Mouse (Mus musculus) B cell, adult 2 months (primary cell): ENCODE results near the gene Rbfox1.

Source experiments
- DNase-seq, 2 experiments: peaks; one replicate each; pipeline ENCODE4 v3.0.0; 2022

Gene Rbfox1

GRCm38 (mm10) chr16:6366649-6367048 is 481.5 kb downstream of the Rbfox1 start:
- DNase-seq = no peak

DNA sequence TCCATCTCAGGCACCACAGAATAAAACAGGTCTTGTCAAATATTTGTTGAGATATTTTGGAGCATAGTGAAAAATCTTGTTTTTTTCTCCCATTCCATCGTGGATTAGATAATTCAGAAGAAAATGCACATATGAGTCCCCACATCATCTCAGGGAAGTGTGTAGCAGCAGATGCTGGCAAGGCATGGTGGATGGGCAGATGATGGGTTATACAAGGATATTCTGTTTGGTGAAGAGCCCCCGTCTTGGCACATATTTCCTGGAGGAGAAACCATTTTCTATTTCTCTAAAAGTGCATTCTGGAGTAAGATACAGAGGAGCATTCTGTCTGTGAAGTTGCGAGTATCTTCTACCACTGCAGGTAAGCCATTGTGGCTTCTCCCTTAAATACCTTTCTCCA is 495.8 kb downstream of the Rbfox1 start:
- DNase-seq = no peak

DNA sequence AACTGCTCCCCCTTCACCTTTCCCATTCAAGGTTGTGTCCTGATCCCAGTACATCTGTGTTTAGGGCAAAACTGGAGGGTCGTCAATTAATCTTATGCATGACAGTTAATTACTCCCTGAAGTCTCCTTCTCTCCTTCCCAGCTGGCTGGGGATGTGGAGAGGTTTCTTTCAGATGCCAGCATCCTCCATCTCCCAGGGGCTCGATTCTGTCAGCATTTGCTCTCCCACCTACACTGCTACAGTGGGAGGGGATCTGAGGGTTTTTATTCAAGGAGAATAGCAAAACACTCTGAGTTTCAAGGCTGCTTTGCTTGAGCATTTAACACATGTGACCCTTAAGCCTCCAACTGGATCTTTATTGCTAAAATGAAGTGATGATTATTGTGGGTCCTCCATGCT is 496.4 kb downstream of the Rbfox1 start:
- no peak for DNase-seq

- DNase-seq = no peak
Measured at GRCm38 (mm10) chr16:6382712-6383111, 497.6 kb downstream of the Rbfox1 start.

DNA sequence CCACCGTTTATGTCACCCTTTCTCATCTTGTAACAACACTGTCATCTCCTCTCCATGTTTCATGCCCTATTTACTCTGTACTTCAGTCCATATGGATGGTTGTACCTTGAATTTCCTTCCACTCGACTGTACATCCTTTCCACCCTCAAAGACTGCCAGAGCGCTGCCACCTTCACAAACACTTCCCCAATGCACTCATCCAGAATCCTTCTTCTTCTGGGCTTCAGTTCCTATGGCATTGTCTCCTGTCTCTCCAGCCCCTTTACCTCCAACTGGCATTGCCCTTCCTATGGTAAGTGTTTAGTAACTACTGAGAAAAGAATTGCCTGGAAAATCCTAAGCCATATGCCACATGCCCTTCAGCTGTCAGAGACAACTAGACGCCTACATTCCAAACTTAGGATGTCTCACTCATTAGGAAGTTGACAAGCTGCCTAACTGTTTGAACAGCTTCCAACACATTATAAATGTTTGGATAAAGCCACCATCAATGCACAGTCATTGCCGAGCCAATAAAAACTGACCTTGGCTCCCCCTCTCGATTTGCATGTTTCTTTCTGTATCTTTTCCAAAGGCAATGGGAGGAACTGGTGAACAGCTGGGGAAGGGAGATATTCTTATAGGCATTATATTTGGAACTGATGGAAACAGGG is 505.2 kb downstream of the Rbfox1 start:
- DNase-seq = no peak

DNA sequence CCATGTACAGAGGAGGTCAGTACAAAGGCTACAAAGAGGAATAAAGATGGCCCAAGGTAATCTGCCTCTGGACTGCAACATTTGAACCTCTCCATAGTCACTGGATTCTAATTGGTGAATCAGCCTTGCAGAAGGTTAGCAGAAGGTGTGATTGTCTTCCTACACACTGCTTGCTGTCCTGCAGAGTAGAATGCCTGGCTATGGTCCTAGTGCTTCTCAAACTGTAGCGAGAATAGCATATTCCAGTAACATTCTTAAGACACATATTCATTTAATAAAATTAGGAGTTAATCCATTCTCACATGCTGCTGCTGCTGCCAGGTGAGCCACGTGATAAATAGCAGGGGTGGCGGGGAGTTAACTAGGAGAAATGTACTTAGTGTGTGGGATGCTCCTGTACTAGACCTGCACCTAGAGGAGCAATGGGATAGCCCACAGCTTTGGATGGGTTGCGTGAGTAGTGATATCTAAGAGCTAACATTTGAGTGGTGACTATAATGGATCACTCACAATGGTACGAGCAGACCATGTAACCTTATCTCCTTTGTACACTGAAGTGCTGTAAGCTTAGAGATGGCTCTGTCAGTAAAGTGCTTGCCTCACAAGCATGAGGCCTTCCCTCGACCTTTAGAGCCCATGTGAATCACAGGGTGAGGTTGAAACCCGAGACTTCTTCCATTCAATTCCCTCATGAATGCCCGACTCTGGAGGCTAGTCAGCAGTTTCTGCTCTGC is 511.7 kb downstream of the Rbfox1 start:
- DNase-seq = no peak

- DNase-seq = no peak
Measured at GRCm38 (mm10) chr16:6397635-6398034, 512.5 kb downstream of the Rbfox1 start.

DNA sequence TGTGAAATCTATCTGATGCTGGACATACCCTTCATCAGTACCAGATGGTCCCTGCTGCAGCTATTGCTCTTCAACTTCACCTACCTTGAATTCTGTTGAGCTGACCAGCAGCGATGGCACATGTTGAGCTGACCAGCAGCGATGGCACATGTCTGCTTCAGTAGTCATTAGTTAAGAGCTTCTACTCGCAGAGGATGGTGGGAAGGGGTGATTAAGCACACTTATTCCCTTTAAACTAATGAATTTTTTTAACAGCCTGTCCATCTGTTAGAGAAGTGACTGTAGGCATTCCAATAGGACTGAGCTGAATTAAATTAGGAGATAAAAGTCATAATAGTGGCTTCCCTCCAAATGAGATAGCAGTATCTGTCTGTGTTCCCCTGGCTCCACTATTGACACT is 517.7 kb downstream of the Rbfox1 start:
- no peak for DNase-seq

- no peak for DNase-seq
Measured at GRCm38 (mm10) chr16:6414846-6415245, 529.7 kb downstream of the Rbfox1 start.

- no peak for DNase-seq
Measured at GRCm38 (mm10) chr16:6421623-6422145, 536.5 kb downstream of the Rbfox1 start.

- DNase-seq = no peak
Measured at GRCm38 (mm10) chr16:6423878-6424409, 538.8 kb downstream of the Rbfox1 start.

DNA sequence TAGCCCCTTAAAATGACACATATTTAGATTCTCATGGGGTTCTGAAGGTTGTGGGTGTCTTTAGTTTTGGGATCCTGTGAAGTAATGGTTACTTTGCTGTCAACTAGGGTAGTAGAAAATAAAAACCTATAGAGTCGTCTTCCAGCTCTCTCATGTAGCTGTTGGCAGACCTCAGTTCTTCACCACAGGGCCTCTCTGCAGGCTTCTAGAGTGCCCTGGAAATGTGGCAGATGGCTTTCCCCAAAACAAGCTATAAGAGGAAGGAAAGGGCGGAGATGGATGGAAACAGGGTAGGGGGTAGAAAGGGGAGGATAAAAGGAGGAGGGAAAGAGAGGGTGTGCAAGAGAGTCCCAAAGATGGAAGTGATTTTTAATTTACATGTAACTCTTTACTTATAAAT is 539.6 kb downstream of the Rbfox1 start:
- no peak for DNase-seq

GRCm38 (mm10) chr16:6427292-6428281 is 542.4 kb downstream of the Rbfox1 start:
- DNase-seq = no peak

- DNase-seq = no peak
Measured at GRCm38 (mm10) chr16:6430981-6431380, 545.8 kb downstream of the Rbfox1 start.

GRCm38 (mm10) chr16:6436445-6436844 is 551.3 kb downstream of the Rbfox1 start:
- no peak for DNase-seq

DNA sequence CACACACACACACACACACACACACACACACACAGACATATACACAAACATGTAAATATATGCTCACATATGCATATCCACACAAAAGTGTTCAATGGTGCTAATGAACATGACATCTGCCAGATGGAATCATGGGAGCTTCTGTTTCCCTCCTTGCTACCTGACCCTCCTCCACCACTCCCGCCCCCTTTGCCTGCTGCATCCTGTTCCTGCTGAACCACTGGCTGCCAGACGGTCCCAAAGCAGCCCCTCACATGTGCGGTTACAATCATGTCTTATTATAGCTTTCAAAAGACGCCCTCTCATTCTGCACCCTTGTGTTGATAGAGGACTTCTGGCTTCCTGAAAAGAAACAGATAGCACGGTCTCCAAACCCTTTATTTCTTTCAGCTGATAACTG is 563.1 kb downstream of the Rbfox1 start:
- no peak for DNase-seq

DNA sequence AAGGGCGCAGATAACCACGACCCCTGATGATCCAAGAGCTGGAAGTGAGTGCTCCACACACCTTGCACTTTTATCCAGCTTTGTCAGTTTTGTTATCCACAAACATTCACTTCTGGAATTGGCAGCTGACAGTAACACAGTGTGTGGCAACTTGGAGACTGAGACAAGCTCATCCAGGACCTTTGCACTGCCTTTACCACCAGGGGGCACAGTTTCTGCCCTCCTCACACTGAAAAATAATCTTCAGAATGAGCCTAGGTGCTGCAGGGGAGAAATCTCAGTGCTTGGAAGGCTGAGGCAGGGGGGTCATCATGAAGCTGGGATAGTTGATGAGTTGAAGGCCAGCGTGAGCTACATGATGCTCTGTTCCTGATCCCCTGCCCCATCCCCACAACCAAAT is 570.2 kb downstream of the Rbfox1 start:
- DNase-seq = no peak

DNA sequence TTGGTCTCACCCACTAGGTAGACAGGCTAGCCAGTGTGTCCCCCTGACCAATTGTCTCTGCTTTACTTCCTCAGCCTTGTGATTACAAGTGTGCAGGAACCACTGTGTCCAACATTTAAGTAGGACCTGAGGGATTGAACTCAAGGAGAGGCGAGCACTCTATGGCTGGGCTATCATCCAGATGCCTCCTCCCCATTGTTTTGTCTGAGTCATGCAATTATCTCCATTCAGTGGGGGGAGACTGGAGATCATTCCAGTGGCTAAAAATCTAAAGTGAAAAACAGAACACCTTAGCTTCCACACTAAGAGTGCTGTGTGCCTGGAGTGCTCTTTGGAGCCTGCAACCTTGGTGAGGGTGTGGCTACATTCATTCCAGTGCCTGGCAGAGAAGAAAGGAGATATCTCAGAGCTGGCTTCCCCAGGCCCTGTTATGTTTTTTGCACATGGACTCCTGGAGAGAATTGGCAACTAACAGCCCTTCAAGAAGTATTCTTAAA is 594.0 kb downstream of the Rbfox1 start:
- no peak for DNase-seq

GRCm38 (mm10) chr16:6479616-6480410 is 594.7 kb downstream of the Rbfox1 start:
- no peak for DNase-seq

- no peak for DNase-seq
Measured at GRCm38 (mm10) chr16:6480411-6480728, 595.2 kb downstream of the Rbfox1 start.

DNA sequence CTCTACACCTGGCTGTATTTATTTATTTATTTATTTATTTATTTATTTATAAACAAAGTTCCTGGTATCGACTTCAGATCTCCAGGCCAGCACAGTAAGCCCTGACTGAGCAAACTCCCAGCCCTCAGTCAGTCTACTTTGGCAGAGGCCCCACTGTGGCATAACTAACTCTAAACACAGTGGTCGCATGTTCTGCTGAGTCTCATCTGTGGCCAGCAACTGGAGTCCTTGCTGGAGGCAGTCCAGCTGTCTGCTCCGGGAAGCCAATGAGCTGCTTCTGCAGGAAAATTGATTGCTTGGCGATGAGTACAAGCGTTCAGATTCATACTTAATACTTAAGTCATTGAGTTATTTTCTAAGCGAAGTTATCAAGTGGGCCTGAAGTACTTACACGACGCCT is 598.5 kb downstream of the Rbfox1 start:
- DNase-seq = no peak

DNA sequence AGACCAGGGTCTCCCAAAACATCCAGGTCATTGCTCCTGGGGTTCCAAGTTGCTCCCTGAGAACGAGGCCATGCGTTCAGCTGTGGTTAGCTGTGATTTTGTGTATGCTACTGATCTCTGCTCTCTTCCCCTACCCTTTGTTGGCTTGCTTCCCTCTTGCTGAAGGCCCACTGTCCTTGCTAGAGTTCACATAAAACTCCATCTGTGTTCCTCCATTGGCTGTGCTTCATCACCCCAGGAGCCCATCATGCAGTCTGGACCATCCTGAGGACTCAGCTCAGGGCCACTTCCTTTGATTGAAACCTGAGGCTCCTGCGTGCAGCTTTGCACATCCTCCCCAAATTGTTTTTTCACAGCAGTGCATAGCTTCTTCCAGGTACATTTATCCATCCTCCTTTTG is 600.5 kb downstream of the Rbfox1 start:
- DNase-seq = no peak
